Mouse (Mus musculus) midbrain, embryonic 16.5 days (tissue): ENCODE measurements around the gene Tmod4. TPM values are rescaled to one million over a fixed set of nuclear protein-coding genes. Genes with fewer than 3 reads are reported as not detected.

ENCODE experiments used
- ATAC-seq: fragments of 200-750 bp; cut with Nextera tagmentation; 2 replicates; pipeline ENCODE4 v1.8.0; 2017; ENCODE audit warnings: moderate TSS enrichment
- H3K27ac ChIP-seq: fragments of 300-500 bp; sonication (generic); 2 replicates; pipeline ENCODE4 v1.5.1; 2014; ENCODE audit warnings: mild to moderate bottlenecking, low read length, mixed read lengths
- H3K27me3 ChIP-seq: fragments of 300-500 bp; sonication (generic); 2 replicates; pipeline ENCODE4 v1.6.1; 2014; ENCODE audit warnings: low read depth, low read length, mixed read lengths; ENCODE audit not compliant: control insufficient read depth, insufficient read depth
- H3K36me3 ChIP-seq: fragments of 300-500 bp; sonication (generic); 2 replicates; pipeline ENCODE4 v1.6.1; 2014; ENCODE audit warnings: mild to moderate bottlenecking, low read length, moderate library complexity, mixed read lengths; ENCODE audit not compliant: control insufficient read depth, insufficient read depth
- H3K4me1 ChIP-seq: fragments of 300-500 bp; sonication (generic); 2 replicates; pipeline ENCODE4 v1.6.1; 2014; ENCODE audit warnings: mild to moderate bottlenecking, low read length, mixed read lengths; ENCODE audit not compliant: control insufficient read depth, insufficient read depth
- H3K4me2 ChIP-seq: fragments of 300-500 bp; sonication (generic); 2 replicates; pipeline ENCODE4 v1.6.1; 2014; ENCODE audit warnings: mild to moderate bottlenecking, low read length, mixed read lengths
- H3K4me3 ChIP-seq: fragments of 300-500 bp; sonication (generic); 2 replicates; pipeline ENCODE4 v1.5.1; 2014; ENCODE audit warnings: low read depth, mild to moderate bottlenecking, low read length, moderate library complexity, mixed read lengths
- H3K9ac ChIP-seq: fragments of 300-500 bp; sonication (generic); 2 replicates; pipeline ENCODE4 v1.6.1; 2014; ENCODE audit warnings: low read depth, low read length, mixed read lengths
- H3K9me3 ChIP-seq: fragments of 300-500 bp; sonication (generic); replicated peaks from 2 replicates; pipeline ENCODE4 v1.6.1; 2014; ENCODE audit warnings: mild to moderate bottlenecking, low read length, mixed read lengths; ENCODE audit not compliant: control insufficient read depth, poor library complexity, severe bottlenecking
- WGBS: fragments of 180-500 bp; shearing (Covaris S2); extraction: QIAGEN DNeasy Blood & Tissue Kit; methylation state at CpG from one replicate; pipeline ENCODE4 v1.1.7; 2014; 5-methylcytosine and 5-hydroxymethylcytosine counted together
- polyA plus RNA-seq: library from polyadenylated mRNA; unstranded; fragments of >200 nt; fragmentation: Nextera tagmentation; extraction: Ambion mirVana; gene quantifications from 2 replicates; pipeline ENCODE4 v1.2.1, GENCODE M21; 2015

Gene Tmod4
- polyA plus RNA-seq, 1 experiment from 2014 or later = 1.1 TPM

- WGBS = 88% methylated on average over 10 of the region's 10 CpGs
- Histone ChIP-seq H3K9ac (no peak within 1 kb of the TSS), H3K36me3 (peaks cover 7% of the 10 kb centered on the region; the same call in 1 of the 2 replicates), H3K4me2 (no peak within 1 kb of the TSS), H3K4me3 (no peak within 1 kb of the TSS), H3K4me1 (no peaks in the 10 kb centered on the region), H3K27ac (no peak within 1 kb of the TSS), H3K27me3 (no peaks in the 10 kb centered on the region), H3K9me3 (no peaks in the 10 kb centered on the region)
- ATAC-seq = no peak
Observed at GRCm38 (mm10) chr3:95141952-95142616, 17.8 kb downstream of the Tmod4 start, which contains the start of gene Tnfaip8l2. Gene Tnfaip8l2 (minus strand): TSS chr3:95142360.

- peaks cover 7% of the 10 kb centered on the region; the same call in 1 of the 2 replicates for H3K36me3 ChIP-seq
- no peak overlapping the region for H3K4me3 ChIP-seq
- ATAC-seq = peak; percentile 61
- no peaks in the 10 kb centered on the region for H3K9me3 ChIP-seq
- no peaks in the 10 kb centered on the region for H3K4me1 ChIP-seq
- H3K4me2 ChIP-seq = no peak overlapping the region
- no peak overlapping the region for H3K9ac ChIP-seq
- no peak overlapping the region for H3K27ac ChIP-seq
- 7% methylated on average over 5 of the region's 5 CpGs for WGBS
- H3K27me3 ChIP-seq = no peaks in the 10 kb centered on the region
Observed at GRCm38 (mm10) chr3:95142617-95143011, 18.3 kb downstream of the Tmod4 start.

- H3K27ac ChIP-seq = no peak overlapping the region
- no peak overlapping the region for H3K9ac ChIP-seq
- no peaks in the 10 kb centered on the region for H3K27me3 ChIP-seq
- no peak for ATAC-seq
- no peak overlapping the region for H3K4me3 ChIP-seq
- no peaks in the 10 kb centered on the region for H3K36me3 ChIP-seq
- WGBS = 46% methylated on average over 3 of the region's 3 CpGs
- H3K4me1 ChIP-seq = no peaks in the 10 kb centered on the region
- H3K4me2 ChIP-seq = no peak overlapping the region
- no peaks in the 10 kb centered on the region for H3K9me3 ChIP-seq
Observed at GRCm38 (mm10) chr3:95147924-95148323, 23.6 kb downstream of the Tmod4 start.

- Histone ChIP-seq H3K36me3 (no peaks in the 10 kb centered on the region), H3K9me3 (no peaks in the 10 kb centered on the region), H3K4me1 (no peaks in the 10 kb centered on the region), H3K27ac (no peak overlapping the region), H3K4me3 (no peak overlapping the region), H3K4me2 (no peak overlapping the region), H3K27me3 (no peaks in the 10 kb centered on the region), H3K9ac (no peak overlapping the region)
- 55% methylated on average over 4 of the region's 4 CpGs for WGBS
- ATAC-seq = no peak
Observed at GRCm38 (mm10) chr3:95153874-95154273, 29.6 kb downstream of the Tmod4 start.

GRCm38 (mm10) chr3:95159511-95159986 is 35.3 kb downstream of the Tmod4 start:
- no peak for ATAC-seq
- 9% methylated on average over 8 of the region's 8 CpGs for WGBS
- peak overlapping the region; percentile 91 for H3K4me3 ChIP-seq
- H3K4me1 ChIP-seq = peaks cover 28% of the 10 kb centered on the region
- H3K36me3 ChIP-seq = peaks cover under 1% of the 10 kb centered on the region; the same call in 1 of the 2 replicates
- H3K9ac ChIP-seq = peak overlapping the region; percentile 47
- H3K4me2 ChIP-seq = peak overlapping the region; percentile 57
- H3K9me3 ChIP-seq = no peaks in the 10 kb centered on the region
- H3K27ac ChIP-seq = peak overlapping the region; percentile 88
- no peaks in the 10 kb centered on the region for H3K27me3 ChIP-seq

- ATAC-seq = peak; percentile 98
- Histone ChIP-seq H3K27me3 (no peaks in the 10 kb centered on the region), H3K27ac (peak within 1 kb of the TSS; percentile 88), H3K4me3 (peak within 1 kb of the TSS; percentile 91), H3K36me3 (peaks cover 4% of the 10 kb centered on the region; the same call in 1 of the 2 replicates), H3K4me2 (peak within 1 kb of the TSS; percentile 81), H3K9me3 (no peaks in the 10 kb centered on the region), H3K4me1 (peaks cover 28% of the 10 kb centered on the region), H3K9ac (peak within 1 kb of the TSS; percentile 75)
- under 1% methylated on average over 66 of the region's 66 CpGs for WGBS
Observed at GRCm38 (mm10) chr3:95159987-95160963, 36.0 kb downstream of the Tmod4 start, which contains the start of gene Sema6c. Gene Sema6c (plus strand): TSS chr3:95160457.

GRCm38 (mm10) chr3:95161041-95161551 is 36.8 kb downstream of the Tmod4 start:
- H3K9ac ChIP-seq = peak overlapping the region; percentile 75
- peaks cover 28% of the 10 kb centered on the region for H3K4me1 ChIP-seq
- ATAC-seq = peak; percentile 31
- H3K27ac ChIP-seq = peak overlapping the region; percentile 88
- H3K27me3 ChIP-seq = no peaks in the 10 kb centered on the region
- H3K4me3 ChIP-seq = peak overlapping the region; percentile 91
- peak overlapping the region; percentile 81 for H3K4me2 ChIP-seq
- H3K36me3 ChIP-seq = peaks cover 7% of the 10 kb centered on the region
- H3K9me3 ChIP-seq = no peaks in the 10 kb centered on the region
- under 1% methylated on average over 30 of the region's 30 CpGs for WGBS

- peaks cover 28% of the 10 kb centered on the region for H3K4me1 ChIP-seq
- H3K9ac ChIP-seq = peak overlapping the region; percentile 75
- under 1% methylated on average over 9 of the region's 9 CpGs for WGBS
- H3K27me3 ChIP-seq = no peaks in the 10 kb centered on the region
- no peak for ATAC-seq
- H3K4me2 ChIP-seq = peak overlapping the region; percentile 81
- H3K4me3 ChIP-seq = peak overlapping the region; percentile 91
- H3K9me3 ChIP-seq = no peaks in the 10 kb centered on the region
- H3K36me3 ChIP-seq = peaks cover 9% of the 10 kb centered on the region
- H3K27ac ChIP-seq = peak overlapping the region; percentile 88
Observed at GRCm38 (mm10) chr3:95161618-95162344, 37.5 kb downstream of the Tmod4 start.
